22 mouse cellular contexts compared by ENCODE assay signal in genomic region chr3:90086068-90086467, GRCm38 (mm10). TPM values are rescaled to one million over a fixed set of nuclear protein-coding genes. Genes with fewer than 3 reads are reported as not detected.
DNase-seq lines count a peak whose midpoint lies in the region; TF ChIP-seq lines count a peak whose summit lies in the region.
"Had no signal": no experiment of that assay in that cellular context is flagged by ENCODE, and none has a peak within 500 bp of the region (broad histone marks: within the 10 kb centered on the region; RNA-seq: fewer than 3 reads in every experiment).

No protein-coding gene starts in this region.

- DNase-seq in gastrocnemius, adult 2 months, result no peak
- DNase-seq in gastrocnemius, postnatal 14 days, result no peak
- peak; percentile 36 for DNase-seq in lung, postnatal 36 days
- no peak for DNase-seq in lung, postnatal 10 days
- no peak for DNase-seq in c-Kit-positive CD71-positive TER-119-positive erythroid progenitor cells, embryonic 14.5 days (ENCODE audit: low spot score)
- DNase-seq in right cerebral cortex, postnatal 14 days, result no peak
- DNase-seq: cerebellum, adult 11-12 months; cerebellum, postnatal 10 days; gastrocnemius, postnatal 25 days; kidney, adult 18-20 months; kidney, postnatal 10 days; liver, embryonic 13.5 days; thymus, adult 18-20 months; thymus, postnatal 36 days had no signal

- H3K27ac ChIP-seq in gastrocnemius, adult 2 months, result peak overlapping the region; percentile 65
- 0 out of 2 replicates have a peak overlapping the region, but pooled peaks have one; percentile 3 for H3K27ac ChIP-seq in bone marrow macrophage, adult 2 months (ENCODE audit: insufficient read depth, low read depth, low read length)
- H3K27ac ChIP-seq: forebrain, embryonic 10.5 days; heart, embryonic 13.5 days; hindbrain, embryonic 12.5 days; limb, embryonic 13.5 days; liver, embryonic 13.5 days; lung, embryonic 15.5 days; midbrain, embryonic 13.5 days; stomach, embryonic 15.5 days had no signal

- H3K4me1 ChIP-seq in bone marrow macrophage, adult 2 months (ENCODE audit: control insufficient read depth, insufficient read depth, low read length), result peaks cover 39% of the 10 kb centered on the region

- intact Hi-C loops in gastrocnemius, adult 2 months (cut with DNase I), result no loop called here
- intact Hi-C loops in gastrocnemius, postnatal 14 days (cut with DNase I; ENCODE audit: low total_unique reads), result no loop called here

- H3K4me3 ChIP-seq in gastrocnemius, adult 2 months, result no peak overlapping the region; the same call in 1 of the 2 replicates
- H3K4me3 ChIP-seq in bone marrow macrophage, adult 2 months (ENCODE audit: insufficient read depth, low read length), result no peak overlapping the region
- H3K4me3 ChIP-seq: forebrain, embryonic 10.5 days; heart, embryonic 13.5 days; hindbrain, embryonic 12.5 days; limb, embryonic 13.5 days; liver, embryonic 13.5 days; lung, embryonic 15.5 days; midbrain, embryonic 13.5 days; stomach, embryonic 15.5 days had no signal

- no peak for TF ChIP-seq POLR2A in bone marrow macrophage, adult 2 months (IDR thresholded peaks at IDR 0.05; ENCODE audit: borderline replicate concordance, low read depth, low read length)

- TF ChIP-seq CTCF in gastrocnemius, adult 2 months (IDR thresholded peaks at IDR 0.05), result no peak
- TF ChIP-seq CTCF in bone marrow macrophage, adult 2 months (IDR thresholded peaks at IDR 0.05; ENCODE audit: low read depth, low read length), result no peak

RNA-seq across cellular contexts. Expression of gene Tpm3, which starts 13.6 kb away (rescaled TPM):
- total RNA-seq in gastrocnemius, adult 2 months (2021), result 1,000 to 10,000 TPM in 1 of 2 experiments, 100 to 1,000 TPM in 1; 428 to 1,099 TPM
- 100 to 1,000 TPM; 346 to 601 TPM for total RNA-seq in gastrocnemius, postnatal 14 days (2021)
- 739 and 786 TPM in 2 replicates for polyA plus RNA-seq in bone marrow macrophage, adult 2 months (2012; ENCODE audit: insufficient read depth, insufficient read length, missing spikeins)

RNA-seq across cellular contexts. Expression of gene Nup210l, which starts 17.9 kb away (rescaled TPM):
- under 1 TPM; 0.05 to 0.11 TPM for total RNA-seq in gastrocnemius, adult 2 months (2021)
- total RNA-seq in gastrocnemius, postnatal 14 days (2021), result under 1 TPM; 0.04 to 0.08 TPM
- polyA plus RNA-seq in bone marrow macrophage, adult 2 months (2012; ENCODE audit: insufficient read depth, insufficient read length, missing spikeins), result 0.28 and 0.69 TPM in 2 replicates

RNA-seq across cellular contexts. Expression of gene Ubap2l, which starts 33.6 kb away (rescaled TPM):
- total RNA-seq in gastrocnemius, adult 2 months (2021), result 100 to 1,000 TPM in 1 of 2 experiments, 10 to 100 TPM in 1; 94.5 to 104 TPM
- total RNA-seq in gastrocnemius, postnatal 14 days (2021), result 10 to 100 TPM; 90.4 to 95.0 TPM
- 200 and 228 TPM in 2 replicates for polyA plus RNA-seq in bone marrow macrophage, adult 2 months (2012; ENCODE audit: insufficient read depth, insufficient read length, missing spikeins)

RNA-seq across cellular contexts. Expression of gene 4933434E20Rik, which starts 34.6 kb away (rescaled TPM):
- 10 to 100 TPM; 82.0 to 93.3 TPM for total RNA-seq in gastrocnemius, adult 2 months (2021)
- 10 to 100 TPM; 46.8 to 56.9 TPM for total RNA-seq in gastrocnemius, postnatal 14 days (2021)
- 84.4 and 85.5 TPM in 2 replicates for polyA plus RNA-seq in bone marrow macrophage, adult 2 months (2012; ENCODE audit: insufficient read depth, insufficient read length, missing spikeins)
